Mouse (Mus musculus) midbrain, embryonic 11.5 days (tissue): ENCODE data around the gene Zfp3. TPM values are rescaled to one million over a fixed set of nuclear protein-coding genes. Genes with fewer than 3 reads are reported as not detected.

Experiments used
- ATAC-seq: fragments of 200-750 bp; cut with Nextera tagmentation; 2 replicates; pipeline ENCODE4 v1.8.0; 2017; ENCODE audit warnings: moderate TSS enrichment, moderate library complexity; ENCODE audit not compliant: low FRiP score
- DNase-seq: peaks from one replicate; pipeline ENCODE4 v3.0.0; 2015; ENCODE audit warnings: low spot score; ENCODE audit errors: missing footprints
- H3K27ac ChIP-seq: fragments of 300-500 bp; sonication (generic); 2 replicates; pipeline ENCODE4 v1.5.1; 2014; ENCODE audit warnings: low read depth, low read length
- H3K27me3 ChIP-seq: fragments of 300-500 bp; sonication (generic); 2 replicates; pipeline ENCODE4 v1.6.1; 2014; ENCODE audit warnings: mild to moderate bottlenecking, low read length, moderate library complexity, mixed read lengths; ENCODE audit not compliant: control insufficient read depth, insufficient read depth
- H3K36me3 ChIP-seq: fragments of 300-500 bp; sonication (generic); 2 replicates; pipeline ENCODE4 v1.6.1; 2014; ENCODE audit warnings: mild to moderate bottlenecking, low read length, moderate library complexity, mixed read lengths; ENCODE audit not compliant: control insufficient read depth, insufficient read depth
- H3K4me1 ChIP-seq: fragments of 300-500 bp; sonication (generic); 2 replicates; pipeline ENCODE4 v1.6.1; 2014; ENCODE audit warnings: low read length; ENCODE audit not compliant: control insufficient read depth, insufficient read depth
- H3K4me2 ChIP-seq: fragments of 300-500 bp; sonication (generic); 2 replicates; pipeline ENCODE4 v1.6.1; 2014; ENCODE audit warnings: mild to moderate bottlenecking, moderate library complexity
- H3K4me3 ChIP-seq: fragments of 300-500 bp; sonication (generic); 2 replicates; pipeline ENCODE4 v1.5.1; 2014; ENCODE audit warnings: low read depth, low read length
- H3K9ac ChIP-seq: fragments of 300-500 bp; sonication (generic); 2 replicates; pipeline ENCODE4 v1.6.1; 2014; ENCODE audit warnings: low read length
- H3K9me3 ChIP-seq: fragments of 300-500 bp; sonication (generic); 2 replicates; pipeline ENCODE4 v1.6.1; 2016; ENCODE audit warnings: low read length; ENCODE audit not compliant: control insufficient read depth
- WGBS: fragments of 180-500 bp; shearing (Covaris S2); extraction: QIAGEN DNeasy Blood & Tissue Kit; methylation state at CpG from one replicate; pipeline ENCODE4 v1.1.7; 2014; 5-methylcytosine and 5-hydroxymethylcytosine counted together
- polyA plus RNA-seq: library from polyadenylated mRNA; unstranded; fragments of >200 nt; fragmentation: Nextera tagmentation; extraction: Ambion mirVana; gene quantifications from 2 replicates; pipeline ENCODE4 v1.2.1, GENCODE M21; 2014

Gene Zfp3
- polyA plus RNA-seq, 1 experiment from 2014 or later = 10.2 TPM

DNA sequence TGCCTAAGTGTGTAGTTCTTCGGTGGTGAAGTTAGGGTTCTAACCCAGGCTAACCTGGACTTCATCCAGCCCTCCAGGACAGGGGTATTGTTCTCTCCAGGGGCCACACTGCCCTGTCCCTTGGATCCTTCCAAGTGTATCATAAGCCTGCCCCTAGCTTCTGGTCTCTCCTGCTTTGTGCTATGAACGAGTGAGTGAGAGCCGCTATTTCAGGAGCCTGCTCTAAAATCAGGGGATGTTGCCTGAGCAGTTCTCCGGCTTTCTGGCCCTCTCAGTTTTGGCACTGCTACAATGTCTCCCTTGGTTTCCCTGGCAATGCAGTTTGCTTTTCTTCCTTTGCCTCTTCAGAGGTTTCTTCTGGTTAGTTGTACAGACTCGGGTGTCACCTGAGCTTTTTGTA, 32.8 kb upstream of the Zfp3 start:
- Histone ChIP-seq H3K4me1 (no peaks in the 10 kb centered on the region), H3K9me3 (no peaks in the 10 kb centered on the region), H3K27me3 (no peaks in the 10 kb centered on the region), H3K36me3 (peaks cover 11% of the 10 kb centered on the region), H3K27ac (no peak overlapping the region), H3K9ac (no peak overlapping the region), H3K4me2 (no peak overlapping the region), H3K4me3 (no peak overlapping the region)
- ATAC-seq (no peak), DNase-seq (no peak)
- 69% methylated on average over 5 of the region's 5 CpGs for WGBS

DNA sequence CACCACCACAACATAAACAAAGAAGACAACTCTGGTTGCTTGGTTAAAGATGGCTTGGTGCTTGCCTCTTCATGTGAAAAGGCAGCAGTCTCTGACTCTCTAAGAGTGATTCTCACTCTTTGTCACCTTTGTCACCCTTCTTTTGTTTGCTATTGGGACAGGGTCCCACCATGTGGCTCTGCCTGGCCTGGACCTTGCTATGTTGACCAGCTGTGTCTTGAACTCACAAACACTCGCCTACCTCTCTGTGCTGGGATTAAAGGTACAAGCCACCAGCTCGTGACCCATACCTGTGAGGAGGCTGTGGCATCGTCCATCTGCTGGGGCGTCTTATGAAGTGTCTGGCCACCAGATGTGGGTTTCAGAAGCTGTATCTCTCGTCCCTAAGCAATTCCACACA, 30.8 kb upstream of the Zfp3 start:
- H3K9me3 ChIP-seq = no peaks in the 10 kb centered on the region
- H3K27me3 ChIP-seq = no peaks in the 10 kb centered on the region
- H3K4me2 ChIP-seq = no peak overlapping the region
- H3K9ac ChIP-seq = no peak overlapping the region
- ATAC-seq (no peak), DNase-seq (no peak)
- no peak overlapping the region for H3K4me3 ChIP-seq
- H3K36me3 ChIP-seq = peaks cover 2% of the 10 kb centered on the region
- WGBS = 69% methylated on average over 5 of the region's 5 CpGs
- no peaks in the 10 kb centered on the region for H3K4me1 ChIP-seq
- no peak overlapping the region for H3K27ac ChIP-seq

DNA sequence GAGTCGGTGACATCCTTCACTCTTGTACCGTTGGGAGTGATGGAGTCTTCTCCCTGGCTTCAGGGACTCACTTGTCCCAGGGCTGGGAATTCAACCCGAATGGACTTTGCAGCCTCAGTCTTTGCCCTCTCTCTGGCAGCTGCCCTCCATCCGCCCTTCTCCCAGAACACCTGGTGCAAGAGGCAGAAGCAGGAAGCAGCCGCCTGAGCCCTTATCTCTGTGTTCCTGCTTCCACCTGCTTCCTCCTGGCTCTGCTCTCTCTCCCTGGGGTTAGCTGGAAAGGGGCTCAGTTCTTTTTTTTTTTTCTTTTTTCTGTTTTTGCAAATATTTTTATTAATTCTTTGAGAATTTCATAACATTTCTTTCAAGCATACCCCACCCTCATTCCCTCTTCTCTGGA, 26.3 kb upstream of the Zfp3 start:
- no peak overlapping the region for H3K27ac ChIP-seq
- no peaks in the 10 kb centered on the region for H3K27me3 ChIP-seq
- WGBS = 74% methylated on average over 5 of the region's 5 CpGs
- no peak overlapping the region for H3K9ac ChIP-seq
- no peak overlapping the region for H3K4me3 ChIP-seq
- no peak for ATAC-seq
- DNase-seq = no peak
- H3K4me1 ChIP-seq = no peaks in the 10 kb centered on the region
- no peak overlapping the region for H3K4me2 ChIP-seq
- no peaks in the 10 kb centered on the region for H3K36me3 ChIP-seq
- no peaks in the 10 kb centered on the region for H3K9me3 ChIP-seq

- Histone ChIP-seq H3K9me3 (no peaks in the 10 kb centered on the region), H3K27ac (no peak overlapping the region), H3K4me2 (no peak overlapping the region), H3K4me3 (no peak overlapping the region), H3K4me1 (no peaks in the 10 kb centered on the region), H3K9ac (no peak overlapping the region), H3K27me3 (no peaks in the 10 kb centered on the region), H3K36me3 (no peaks in the 10 kb centered on the region)
- DNase-seq (no peak), ATAC-seq (no peak)
- WGBS = 88% methylated on average over 3 of the region's 3 CpGs
Observed at GRCm38 (mm10) chr11:70741603-70742002, 22.4 kb upstream of the Zfp3 start.

- ATAC-seq = no peak
- WGBS = 91% methylated on average over 7 of the region's 7 CpGs
- H3K27me3 ChIP-seq = no peaks in the 10 kb centered on the region
Observed at GRCm38 (mm10) chr11:70742117-70742516, 21.9 kb upstream of the Zfp3 start.

DNA sequence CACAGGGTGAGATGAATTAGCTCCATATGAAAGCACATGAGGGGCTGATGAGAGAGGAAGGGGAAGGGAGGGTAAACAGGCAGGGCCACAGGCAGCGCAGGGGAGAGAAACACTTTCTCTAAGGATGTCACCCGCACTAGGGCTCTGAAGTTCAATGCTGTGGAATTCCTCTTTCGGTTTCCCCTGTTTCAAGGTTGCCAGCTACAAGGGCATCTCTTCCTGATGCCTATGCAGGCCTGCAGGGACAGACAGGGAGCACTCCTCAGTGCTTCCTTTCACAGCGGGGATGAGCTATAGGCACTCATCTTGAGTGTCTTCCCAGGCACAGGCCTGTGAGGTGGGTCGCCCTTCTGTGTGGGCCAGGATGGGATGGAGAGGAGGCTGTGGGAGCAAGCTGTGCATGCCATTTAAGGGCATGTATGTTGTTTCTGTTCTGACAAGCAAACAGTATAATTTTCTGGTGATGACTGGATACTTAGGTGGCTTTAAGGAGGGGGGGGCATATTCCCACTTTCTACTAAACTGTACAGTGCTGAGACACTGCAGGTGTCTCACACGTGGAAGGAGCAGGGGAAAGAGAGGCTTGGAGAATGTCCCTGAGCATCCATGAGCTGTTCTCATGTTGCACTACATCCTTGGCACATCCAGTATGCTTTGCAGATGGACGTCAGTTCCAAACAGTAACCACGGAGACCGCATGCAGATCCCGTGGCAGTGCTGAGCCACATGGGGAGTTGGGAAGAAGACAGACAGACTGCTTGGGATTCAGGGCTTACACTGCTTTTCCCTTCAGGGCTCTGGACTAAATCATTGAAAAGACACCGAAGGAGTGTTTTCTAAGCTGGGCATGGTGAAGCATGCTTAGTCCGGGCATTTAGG, 21.2 kb upstream of the Zfp3 start:
- Histone ChIP-seq H3K4me2 (no peak overlapping the region), H3K36me3 (no peaks in the 10 kb centered on the region), H3K27me3 (no peaks in the 10 kb centered on the region), H3K4me1 (no peaks in the 10 kb centered on the region), H3K9ac (no peak overlapping the region), H3K4me3 (no peak overlapping the region), H3K9me3 (no peaks in the 10 kb centered on the region), H3K27ac (no peak overlapping the region)
- WGBS = 82% methylated on average over 12 of the region's 12 CpGs
- no peak for ATAC-seq
- no peak for DNase-seq

More at GRCm38 (mm10) chr11:70742117-70742516, 21.9 kb upstream of the Zfp3 start:
- H3K9me3 ChIP-seq = no peaks in the 10 kb centered on the region
- DNase-seq = no peak
- no peak overlapping the region for H3K27ac ChIP-seq
- no peak overlapping the region for H3K9ac ChIP-seq
- no peaks in the 10 kb centered on the region for H3K4me1 ChIP-seq
- H3K4me3 ChIP-seq = no peak overlapping the region
- H3K36me3 ChIP-seq = no peaks in the 10 kb centered on the region
- H3K4me2 ChIP-seq = no peak overlapping the region

DNA sequence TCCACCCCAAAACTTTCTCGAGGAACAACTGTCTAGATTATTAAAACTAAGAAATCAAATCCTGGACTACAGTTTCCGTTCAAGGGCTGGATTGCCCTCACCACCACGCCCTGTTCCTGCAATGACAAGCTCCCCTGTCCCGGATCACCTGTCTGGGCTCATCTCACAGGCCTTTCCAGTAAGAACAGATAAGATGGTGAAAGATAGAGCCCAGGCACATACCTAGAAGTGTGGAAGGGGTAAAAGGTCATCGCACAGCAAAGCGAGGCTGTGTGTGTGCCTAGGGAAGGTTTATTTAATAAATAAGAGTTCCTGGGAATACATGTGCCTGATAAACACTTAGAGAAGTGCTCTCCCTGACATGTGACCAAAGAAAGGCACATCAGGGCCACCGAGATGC, 18.4 kb upstream of the Zfp3 start:
- no peak overlapping the region for H3K4me3 ChIP-seq
- H3K36me3 ChIP-seq = no peaks in the 10 kb centered on the region
- no peaks in the 10 kb centered on the region for H3K4me1 ChIP-seq
- no peak overlapping the region for H3K27ac ChIP-seq
- WGBS = 86% methylated on average over 7 of the region's 7 CpGs
- H3K4me2 ChIP-seq = no peak overlapping the region
- no peak overlapping the region for H3K9ac ChIP-seq
- ATAC-seq (no peak), DNase-seq (no peak)
- no peaks in the 10 kb centered on the region for H3K9me3 ChIP-seq
- no peaks in the 10 kb centered on the region for H3K27me3 ChIP-seq

DNA sequence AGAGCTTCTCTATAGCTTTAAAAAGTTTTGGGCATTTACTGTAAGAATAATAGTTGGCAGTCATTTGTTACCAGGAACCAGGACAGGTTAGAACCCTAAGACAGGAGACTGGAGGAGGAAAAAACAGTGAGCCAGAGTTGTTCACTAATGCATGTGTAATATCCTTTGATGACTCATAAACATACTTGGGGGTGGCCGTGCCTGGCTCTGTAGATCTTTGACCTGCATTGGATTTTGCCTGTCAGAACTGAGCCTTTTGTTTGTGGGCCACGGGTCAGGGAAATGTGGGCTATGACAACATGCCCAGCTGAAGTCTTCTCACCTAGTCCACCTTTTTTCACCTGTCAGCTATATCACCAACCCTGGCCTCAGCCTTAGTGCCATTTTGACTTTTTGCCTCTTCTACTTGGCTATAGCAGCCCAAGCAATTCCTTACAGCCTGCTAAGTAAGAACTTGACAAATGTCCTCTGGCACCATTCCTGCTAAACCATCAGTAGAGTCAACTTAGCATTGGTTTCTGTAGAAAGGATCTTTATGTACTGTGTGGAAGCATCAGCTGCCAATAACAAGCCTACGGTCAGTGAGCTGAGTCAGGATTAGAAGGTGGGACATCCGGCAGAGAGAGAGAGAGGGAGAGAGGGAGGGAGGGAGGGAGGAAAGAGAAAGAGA, 16.0 kb upstream of the Zfp3 start:
- H3K27ac ChIP-seq = no peak overlapping the region

DNA sequence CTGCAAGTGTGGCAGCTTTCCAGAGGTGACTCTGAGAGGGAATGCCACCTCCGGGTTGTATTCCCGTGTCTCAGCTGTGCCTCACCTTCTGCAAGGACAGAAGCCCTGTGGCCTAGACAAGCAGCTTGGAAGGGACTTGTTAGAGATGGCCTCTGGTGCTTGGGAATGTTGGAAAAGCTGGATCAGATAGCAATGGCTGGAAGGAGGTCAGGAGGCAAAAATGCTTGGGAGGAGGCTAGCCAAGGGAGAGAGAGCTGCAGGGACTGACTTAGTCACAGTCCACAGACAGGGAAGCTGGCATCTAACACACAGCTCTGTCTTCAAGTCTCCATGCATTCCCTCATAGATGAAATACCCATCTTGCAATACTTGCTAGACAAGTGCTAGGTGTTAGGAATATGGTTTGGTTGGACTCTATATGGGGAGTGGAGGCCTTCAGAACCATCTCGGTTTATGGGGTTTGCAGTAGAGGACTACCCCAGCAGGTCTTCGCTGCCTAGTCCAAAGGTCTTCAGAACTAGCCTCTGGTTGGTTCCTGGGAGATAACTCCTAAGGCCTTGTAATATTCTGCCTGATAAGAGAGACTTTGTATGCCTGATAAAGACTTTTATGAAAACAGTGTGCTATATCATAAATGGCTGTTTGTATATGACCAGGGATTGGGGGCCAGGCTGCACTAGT, 11.5 kb upstream of the Zfp3 start:
- 90% methylated on average over 4 of the region's 4 CpGs for WGBS
- Histone ChIP-seq H3K4me3 (no peak overlapping the region), H3K36me3 (no peaks in the 10 kb centered on the region), H3K4me1 (no peaks in the 10 kb centered on the region), H3K4me2 (no peak overlapping the region), H3K9me3 (no peaks in the 10 kb centered on the region), H3K27ac (no peak overlapping the region), H3K9ac (no peak overlapping the region), H3K27me3 (no peaks in the 10 kb centered on the region)
- DNase-seq (no peak), ATAC-seq (no peak)

More for the DNA sequence above, 16.0 kb upstream of the Zfp3 start:
- WGBS = 91% methylated on average over 4 of the region's 4 CpGs
- Histone ChIP-seq H3K4me3 (no peak overlapping the region), H3K9me3 (no peaks in the 10 kb centered on the region), H3K4me1 (no peaks in the 10 kb centered on the region), H3K9ac (no peak overlapping the region), H3K4me2 (no peak overlapping the region), H3K36me3 (no peaks in the 10 kb centered on the region), H3K27me3 (no peaks in the 10 kb centered on the region)
- ATAC-seq (no peak), DNase-seq (no peak)
